Mouse (Mus musculus) neural tube, embryonic 13.5 days (tissue): ENCODE results near the gene 2310030G06Rik. TPM values are rescaled to one million over a fixed set of nuclear protein-coding genes. Genes with fewer than 3 reads are reported as not detected.

ENCODE experiments used
- ATAC-seq: fragments of 200-750 bp; cut with Nextera tagmentation; 2 replicates; pipeline ENCODE4 v1.8.0; 2017; ENCODE audit warnings: low read depth, mild to moderate bottlenecking, moderate TSS enrichment, moderate library complexity
- H3K27ac ChIP-seq: fragments of 300-500 bp; sonication (generic); replicated peaks from 2 replicates; pipeline ENCODE4 v1.5.1; 2015; ENCODE audit warnings: moderate library complexity, mild to moderate bottlenecking, inconsistent platforms
- H3K27me3 ChIP-seq: fragments of 300-500 bp; sonication (generic); 2 replicates; pipeline ENCODE4 v1.6.1; 2015; ENCODE audit warnings: mild to moderate bottlenecking, inconsistent platforms
- H3K36me3 ChIP-seq: fragments of 300-500 bp; sonication (generic); 2 replicates; pipeline ENCODE4 v1.6.1; 2015; ENCODE audit warnings: mild to moderate bottlenecking, inconsistent platforms
- H3K4me1 ChIP-seq: fragments of 300-500 bp; sonication (generic); replicated peaks from 2 replicates; pipeline ENCODE4 v1.6.1; 2015; ENCODE audit warnings: inconsistent platforms
- H3K4me2 ChIP-seq: fragments of 300-500 bp; sonication (generic); 2 replicates; pipeline ENCODE4 v1.6.1; 2015; ENCODE audit warnings: inconsistent platforms, mild to moderate bottlenecking, moderate library complexity
- H3K4me3 ChIP-seq: fragments of 300-500 bp; sonication (generic); 2 replicates; pipeline ENCODE4 v1.5.1; 2015; ENCODE audit warnings: mild to moderate bottlenecking, inconsistent platforms
- H3K9ac ChIP-seq: fragments of 300-500 bp; sonication (generic); 2 replicates; pipeline ENCODE4 v1.6.1; 2015; ENCODE audit warnings: moderate library complexity, mild to moderate bottlenecking, inconsistent platforms
- H3K9me3 ChIP-seq: fragments of 300-500 bp; sonication (generic); 2 replicates; pipeline ENCODE4 v1.6.1; 2016; ENCODE audit warnings: inconsistent platforms
- WGBS: fragments of 180-500 bp; shearing (Covaris S2); methylation state at CpG from one replicate; pipeline ENCODE4 v1.1.7; 2015; 5-methylcytosine and 5-hydroxymethylcytosine counted together
- polyA plus RNA-seq: library from polyadenylated mRNA; unstranded; fragments of >200 nt; fragmentation: Nextera tagmentation; extraction: Ambion mirVana; gene quantifications from 2 replicates; pipeline ENCODE4 v1.2.1, GENCODE M21; 2015

The 2310030G06Rik gene
- polyA plus RNA-seq, 1 experiment from 2014 or later = 2.3 TPM

- no peaks in the 10 kb centered on the region for H3K9me3 ChIP-seq
- peak; percentile 20; the same call in 1 of the 2 replicates for ATAC-seq
- peak overlapping the region; percentile 86 for H3K27ac ChIP-seq
- no peaks in the 10 kb centered on the region for H3K36me3 ChIP-seq
- no peak overlapping the region for H3K4me3 ChIP-seq
- WGBS = 19% methylated on average over 8 of the region's 8 CpGs
- H3K27me3 ChIP-seq = no peaks in the 10 kb centered on the region
- H3K4me1 ChIP-seq = peaks cover 73% of the 10 kb centered on the region
- peak overlapping the region; percentile 83 for H3K4me2 ChIP-seq
- H3K9ac ChIP-seq = 0 out of 2 replicates have a peak overlapping the region, but pooled peaks have one; percentile 34
These were observed 23.9 kb downstream of the 2310030G06Rik start for GRCm38 (mm10) chr9:50722451-50722911.

GRCm38 (mm10) chr9:50721061-50721460 is 25.3 kb downstream of the 2310030G06Rik start:
- peaks cover 59% of the 10 kb centered on the region for H3K4me1 ChIP-seq
- peak overlapping the region; percentile 31; the same call in 1 of the 2 replicates for H3K9ac ChIP-seq
- peaks cover 7% of the 10 kb centered on the region; the same call in 1 of the 2 replicates for H3K36me3 ChIP-seq
- no peak overlapping the region for H3K4me2 ChIP-seq
- no peaks in the 10 kb centered on the region for H3K27me3 ChIP-seq
- H3K27ac ChIP-seq = no peak overlapping the region
- H3K9me3 ChIP-seq = no peaks in the 10 kb centered on the region
- H3K4me3 ChIP-seq = no peak overlapping the region
- no peak for ATAC-seq
- 27% methylated on average over 12 of the region's 12 CpGs for WGBS

- Histone ChIP-seq H3K36me3 (peaks cover 7% of the 10 kb centered on the region; the same call in 1 of the 2 replicates), H3K4me3 (no peak overlapping the region), H3K27ac (no peak overlapping the region), H3K4me2 (no peak overlapping the region), H3K4me1 (peaks cover 37% of the 10 kb centered on the region), H3K9me3 (no peaks in the 10 kb centered on the region), H3K9ac (no peak overlapping the region), H3K27me3 (no peaks in the 10 kb centered on the region)
- ATAC-seq = no peak
- 85% methylated on average over 4 of the region's 4 CpGs for WGBS
These were observed 27.5 kb downstream of the 2310030G06Rik start for GRCm38 (mm10) chr9:50718878-50719277.

GRCm38 (mm10) chr9:50714188-50714587 is 32.1 kb downstream of the 2310030G06Rik start:
- Histone ChIP-seq H3K9me3 (no peaks in the 10 kb centered on the region), H3K27me3 (no peaks in the 10 kb centered on the region), H3K4me2 (no peak overlapping the region), H3K4me3 (no peak overlapping the region), H3K9ac (no peak overlapping the region), H3K27ac (no peak overlapping the region), H3K4me1 (no peaks in the 10 kb centered on the region), H3K36me3 (peaks cover 18% of the 10 kb centered on the region)
- WGBS = 68% methylated on average over 4 of the region's 4 CpGs
- ATAC-seq = no peak

- Histone ChIP-seq H3K4me1 (no peaks in the 10 kb centered on the region), H3K4me2 (no peak overlapping the region), H3K27me3 (no peaks in the 10 kb centered on the region), H3K27ac (no peak overlapping the region), H3K9me3 (no peaks in the 10 kb centered on the region), H3K9ac (no peak overlapping the region), H3K4me3 (no peak overlapping the region), H3K36me3 (peaks cover 28% of the 10 kb centered on the region)
- no peak for ATAC-seq
- WGBS = 91% methylated on average over 4 of the region's 4 CpGs
These were observed 35.0 kb downstream of the 2310030G06Rik start for GRCm38 (mm10) chr9:50711337-50711736.

- Histone ChIP-seq H3K27ac (no peak overlapping the region), H3K9me3 (no peaks in the 10 kb centered on the region), H3K4me2 (no peak overlapping the region), H3K27me3 (no peaks in the 10 kb centered on the region), H3K36me3 (peaks cover 31% of the 10 kb centered on the region), H3K4me3 (no peak overlapping the region), H3K4me1 (no peaks in the 10 kb centered on the region), H3K9ac (no peak overlapping the region)
- no peak for ATAC-seq
- whole genome bisulfite sequencing = 27% methylated on average over 2 of the region's 2 CpGs
These were observed 37.2 kb downstream of the 2310030G06Rik start for GRCm38 (mm10) chr9:50709108-50709507.

- ATAC-seq = no peak
- no peak overlapping the region for H3K4me3 ChIP-seq
- peaks cover 7% of the 10 kb centered on the region; the same call in 1 of the 2 replicates for H3K27me3 ChIP-seq
- 26% methylated on average over 6 of the region's 6 CpGs for WGBS
- no peak overlapping the region for H3K27ac ChIP-seq
- no peak overlapping the region for H3K9ac ChIP-seq
- peaks cover 4% of the 10 kb centered on the region for H3K4me1 ChIP-seq
- peaks cover 57% of the 10 kb centered on the region for H3K36me3 ChIP-seq
- H3K4me2 ChIP-seq = no peak overlapping the region
- no peaks in the 10 kb centered on the region for H3K9me3 ChIP-seq
These were observed 41.4 kb downstream of the 2310030G06Rik start for GRCm38 (mm10) chr9:50704907-50705306.

GRCm38 (mm10) chr9:50700921-50701691 is 45.2 kb downstream of the 2310030G06Rik start:
- no peak overlapping the region for H3K4me2 ChIP-seq
- no peak overlapping the region; the same call in 1 of the 2 replicates for H3K27ac ChIP-seq
- H3K4me1 ChIP-seq = peaks cover 40% of the 10 kb centered on the region

GRCm38 (mm10) chr9:50698418-50699409 is 47.6 kb downstream of the 2310030G06Rik start:
- no peaks in the 10 kb centered on the region for H3K9me3 ChIP-seq
- H3K9ac ChIP-seq = peak overlapping the region; percentile 84
- H3K4me1 ChIP-seq = peaks cover 44% of the 10 kb centered on the region
- peak; percentile 64 for ATAC-seq
- under 1% methylated on average over 69 of the region's 70 CpGs for WGBS
- H3K27ac ChIP-seq = peak overlapping the region; percentile 50
- H3K4me3 ChIP-seq = peak overlapping the region; percentile 63
- peak overlapping the region; percentile 82 for H3K4me2 ChIP-seq
- H3K36me3 ChIP-seq = peaks cover 43% of the 10 kb centered on the region
- peaks cover 7% of the 10 kb centered on the region; the same call in 1 of the 2 replicates for H3K27me3 ChIP-seq

More at GRCm38 (mm10) chr9:50700921-50701691, 45.2 kb downstream of the 2310030G06Rik start:
- Histone ChIP-seq H3K27me3 (peaks cover 7% of the 10 kb centered on the region; the same call in 1 of the 2 replicates), H3K36me3 (peaks cover 37% of the 10 kb centered on the region), H3K4me3 (no peak overlapping the region), H3K9me3 (no peaks in the 10 kb centered on the region), H3K9ac (no peak overlapping the region)
- WGBS = 53% methylated on average over 11 of the region's 11 CpGs
- no peak for ATAC-seq

- Histone ChIP-seq H3K4me1 (peaks cover 55% of the 10 kb centered on the region), H3K27ac (peak overlapping the region; percentile 79), H3K4me2 (peak overlapping the region; percentile 82), H3K27me3 (peaks cover 7% of the 10 kb centered on the region; the same call in 1 of the 2 replicates), H3K36me3 (peaks cover 43% of the 10 kb centered on the region), H3K9ac (peak overlapping the region; percentile 79), H3K4me3 (peak overlapping the region; percentile 63), H3K9me3 (no peaks in the 10 kb centered on the region)
- WGBS = under 1% methylated on average over 12 of the region's 12 CpGs
- peak; percentile 74 for ATAC-seq
These were observed 48.7 kb downstream of the 2310030G06Rik start for GRCm38 (mm10) chr9:50697706-50698041.

- H3K9ac ChIP-seq = peak overlapping the region; percentile 79
- peaks cover 42% of the 10 kb centered on the region for H3K36me3 ChIP-seq
- 35% methylated on average over 12 of the region's 12 CpGs for WGBS
- H3K4me1 ChIP-seq = peaks cover 57% of the 10 kb centered on the region
- peaks cover 7% of the 10 kb centered on the region; the same call in 1 of the 2 replicates for H3K27me3 ChIP-seq
- H3K27ac ChIP-seq = peak overlapping the region; percentile 79
- peak overlapping the region; percentile 82 for H3K4me2 ChIP-seq
- peak overlapping the region; percentile 63 for H3K4me3 ChIP-seq
- no peak for ATAC-seq
- no peaks in the 10 kb centered on the region for H3K9me3 ChIP-seq
These were observed 49.3 kb downstream of the 2310030G06Rik start for GRCm38 (mm10) chr9:50696851-50697705.
